Mouse (Mus musculus) layer of hippocampus, adult 8-10 months (tissue): ENCODE measurements around the gene Zw10. TPM values are rescaled to one million over a fixed set of nuclear protein-coding genes. Genes with fewer than 3 reads are reported as not detected.

Experiments used
- total RNA-seq, 4 experiments: library from RNA; stranded (reverse); gene quantifications; 2 replicates each; pipeline ENCODE4 v1.2.4; 2022

Zw10 gene
- total RNA-seq, 4 experiments from 2014 or later, result 16.4 to 21.8 (median 17.6) TPM

Other genes with a start within 250 kb of the Zw10 start
- gene Zbtb16, start 219.4 kb upstream of the Zw10 start, total RNA-seq, result 100 to 1,000 TPM; 118 to 146 (median 137) TPM
- 10 to 100 TPM; 12.0 to 16.6 (median 13.9) TPM for gene Htr3a, start 144.5 kb upstream of the Zw10 start, total RNA-seq
- not detected for gene Htr3b, start 90.6 kb upstream of the Zw10 start, total RNA-seq
- gene Usp28, start 70.2 kb upstream of the Zw10 start, total RNA-seq, result 10 to 100 TPM; 35.2 to 40.7 (median 35.6) TPM
- 1 to 10 TPM; 1.2 to 2.8 (median 2.3) TPM for gene Tmprss5, start 25.6 kb downstream of the Zw10 start, total RNA-seq
- gene Gm4894, start 194.9 kb downstream of the Zw10 start, total RNA-seq, result not detected